In genomic region chr3:95550176-95550575, GRCm38 (mm10) we compare ENCODE assay signal across 19 mouse cellular contexts. TPM values are rescaled to one million over a fixed set of nuclear protein-coding genes. Genes with fewer than 3 reads are reported as not detected.
A peak's percentile ranks its signal among the peaks of the same experiment; 100 is the strongest.
DNase-seq lines count a peak whose midpoint lies in the region.
"Had no signal": no experiment of that assay in that cellular context is flagged by ENCODE, and none has a peak within 500 bp of the region (broad histone marks: within the 10 kb centered on the region; RNA-seq: fewer than 3 reads in every experiment).

No protein-coding gene starts in this region.

- intact Hi-C loops in heart, postnatal 25 days (cut with DNase I) = no loop called here

- peak; percentile 68 for DNase-seq in heart, adult 11 months
- no peak for DNase-seq in heart, postnatal 25 days (ENCODE audit: low spot score)
- peak; percentile 83 for DNase-seq in MN1 (ENCODE audit: low spot score)
- no peak for DNase-seq in spleen, adult 12 weeks (ENCODE audit: low spot score)
- DNase-seq: adrenal gland, adult 2 months; adrenal gland, adult 8-10 months; adrenal gland, postnatal 10 days; adrenal gland, postnatal 14 days; adrenal gland, postnatal 25 days; adrenal gland, postnatal 36 days; B cell, adult 2 months; cerebellum, adult 11 months; cerebellum, adult 11-12 months; cerebellum, adult 18-20 months; cerebellum, adult 2 months had no signal

RNA-seq across cellular contexts. Expression of gene Hormad1, which starts 9.3 kb away (rescaled TPM):
- total RNA-seq in heart, postnatal 25 days (2021) = not detected
- total RNA-seq: adrenal gland, adult 18-20 months; adrenal gland, adult 2 months; adrenal gland, adult 8-10 months; adrenal gland, postnatal 10 days; adrenal gland, postnatal 14 days; adrenal gland, postnatal 25 days; adrenal gland, postnatal 36 days; adrenal gland, postnatal 4 days; CH12.LX; MEL had no signal

RNA-seq across cellular contexts. Expression of gene Ctss, which starts 23.6 kb away (rescaled TPM):
- 10 to 100 TPM; 13.6 TPM for total RNA-seq in heart, postnatal 25 days (2021)
- total RNA-seq: MEL had no signal

RNA-seq across cellular contexts. Expression of gene Golph3l, which starts 38.6 kb away (rescaled TPM):
- total RNA-seq in heart, postnatal 25 days (2021) = 10 to 100 TPM; 18.8 to 19.7 TPM

RNA-seq across cellular contexts. Expression of gene Ctsk, which starts 51.1 kb away (rescaled TPM):
- total RNA-seq in heart, postnatal 25 days (2021) = 10 to 100 TPM in 1 of 2 experiments, 1 to 10 TPM in 1; 8.7 to 10.9 TPM
- total RNA-seq: CH12.LX had no signal

Comparison
In these comparisons a context has a peak if more than half of its experiments do, and no peak if none do; other contexts are left out.
1. DNase-seq: peak in heart, adult 11 months (single experiment) and MN1 (single experiment); none in heart, postnatal 25 days (single experiment) and spleen, adult 12 weeks (single experiment).